Mouse (Mus musculus) cerebellum, adult 11 months (tissue): ENCODE data around the gene Dscaml1.

Experiments used
- DNase-seq: peaks from one replicate; pipeline ENCODE4 v3.0.0; 2022

The Dscaml1 gene

GRCm38 (mm10) chr9:45457200-45457599, 30.8 kb downstream of the Dscaml1 start:
- DNase-seq: no peak

GRCm38 (mm10) chr9:45458363-45458762, 31.9 kb downstream of the Dscaml1 start:
- peak; percentile 42 for DNase-seq

- no peak for DNase-seq
Observed at GRCm38 (mm10) chr9:45465396-45466019, 39.1 kb downstream of the Dscaml1 start.

- no peak for DNase-seq
Observed at GRCm38 (mm10) chr9:45468235-45468634, 41.8 kb downstream of the Dscaml1 start.

- DNase-seq: no peak
Observed at GRCm38 (mm10) chr9:45470746-45471471, 44.5 kb downstream of the Dscaml1 start.

GRCm38 (mm10) chr9:45471691-45472090, 45.3 kb downstream of the Dscaml1 start:
- DNase-seq: no peak

- DNase-seq: no peak
Observed at GRCm38 (mm10) chr9:45474874-45475273, 48.4 kb downstream of the Dscaml1 start.

- DNase-seq: peak; percentile 22
Observed at GRCm38 (mm10) chr9:45480936-45481335, 54.5 kb downstream of the Dscaml1 start.

- no peak for DNase-seq
Observed at GRCm38 (mm10) chr9:45486665-45487074, 60.2 kb downstream of the Dscaml1 start.

- peak; percentile 16 for DNase-seq
Observed at GRCm38 (mm10) chr9:45487179-45487801, 60.9 kb downstream of the Dscaml1 start.

GRCm38 (mm10) chr9:45490899-45491298, 64.5 kb downstream of the Dscaml1 start:
- no peak for DNase-seq

GRCm38 (mm10) chr9:45494889-45495288, 68.5 kb downstream of the Dscaml1 start:
- no peak for DNase-seq

GRCm38 (mm10) chr9:45496340-45496739, 69.9 kb downstream of the Dscaml1 start:
- no peak for DNase-seq

GRCm38 (mm10) chr9:45496944-45497343, 70.5 kb downstream of the Dscaml1 start:
- no peak for DNase-seq

- DNase-seq: no peak
Observed at GRCm38 (mm10) chr9:45499267-45499666, 72.8 kb downstream of the Dscaml1 start.

- DNase-seq: no peak
Observed at GRCm38 (mm10) chr9:45500071-45500595, 73.7 kb downstream of the Dscaml1 start.

GRCm38 (mm10) chr9:45501295-45501927, 75.0 kb downstream of the Dscaml1 start:
- DNase-seq: no peak

- DNase-seq: no peak
Observed at GRCm38 (mm10) chr9:45501963-45502641, 75.7 kb downstream of the Dscaml1 start.

- DNase-seq: no peak
Observed at GRCm38 (mm10) chr9:45504977-45505376, 78.5 kb downstream of the Dscaml1 start.

GRCm38 (mm10) chr9:45505487-45505939, 79.1 kb downstream of the Dscaml1 start:
- no peak for DNase-seq

- DNase-seq: no peak
Observed at GRCm38 (mm10) chr9:45507482-45507881, 81.1 kb downstream of the Dscaml1 start.

GRCm38 (mm10) chr9:45510806-45511546, 84.5 kb downstream of the Dscaml1 start:
- DNase-seq: no peak
